Mouse (Mus musculus): ENCODE measurements around the gene Mlh3.

The Mlh3 gene

GRCm38 (mm10) chr12:85257008-85257639 lies 13.3 kb downstream of the Mlh3 start:
- in situ Hi-C loops (cut with MboI; ENCODE audit: low pct_unique_long_range_greater_than_20kb in 1 of 2, low sequenced_read_pairs in 2 of 2, unreplicated experiment in 1 of 2): no loop called here

GRCm38 (mm10) chr12:85256074-85256751 lies 14.2 kb downstream of the Mlh3 start:
- in situ Hi-C loops (cut with MboI; ENCODE audit: low pct_unique_long_range_greater_than_20kb in 1 of 2, low sequenced_read_pairs in 2 of 2, unreplicated experiment in 1 of 2): no loop called here

- in situ Hi-C loops (cut with MboI; ENCODE audit: low pct_unique_long_range_greater_than_20kb in 1 of 2, low sequenced_read_pairs in 2 of 2, unreplicated experiment in 1 of 2): no loop called here
Observed at GRCm38 (mm10) chr12:85252083-85252482, 18.3 kb downstream of the Mlh3 start.

- in situ Hi-C loops (cut with MboI; ENCODE audit: low pct_unique_long_range_greater_than_20kb in 1 of 2, low sequenced_read_pairs in 2 of 2, unreplicated experiment in 1 of 2): no loop called here
Observed at GRCm38 (mm10) chr12:85237553-85237952, 32.8 kb downstream of the Mlh3 start.

- in situ Hi-C loops (cut with MboI; ENCODE audit: low pct_unique_long_range_greater_than_20kb in 1 of 2, low sequenced_read_pairs in 2 of 2, unreplicated experiment in 1 of 2): no loop called here
Observed at GRCm38 (mm10) chr12:85233376-85234358, 36.7 kb downstream of the Mlh3 start.

GRCm38 (mm10) chr12:85227876-85228599 lies 42.4 kb downstream of the Mlh3 start:
- in situ Hi-C loops (cut with MboI; ENCODE audit: low pct_unique_long_range_greater_than_20kb in 1 of 2, low sequenced_read_pairs in 2 of 2, unreplicated experiment in 1 of 2): no loop called here

- in situ Hi-C loops (cut with MboI; ENCODE audit: low pct_unique_long_range_greater_than_20kb in 1 of 2, low sequenced_read_pairs in 2 of 2, unreplicated experiment in 1 of 2): no loop called here
Observed at GRCm38 (mm10) chr12:85227227-85227626, 43.2 kb downstream of the Mlh3 start.

GRCm38 (mm10) chr12:85219905-85220290 lies 50.5 kb downstream of the Mlh3 start:
- in situ Hi-C loops (cut with MboI; ENCODE audit: low pct_unique_long_range_greater_than_20kb in 1 of 2, low sequenced_read_pairs in 2 of 2, unreplicated experiment in 1 of 2): no loop called here

- in situ Hi-C loops (cut with MboI; ENCODE audit: low pct_unique_long_range_greater_than_20kb in 1 of 2, low sequenced_read_pairs in 2 of 2, unreplicated experiment in 1 of 2): no loop called here
Observed at GRCm38 (mm10) chr12:85219236-85219904, 51.0 kb downstream of the Mlh3 start, which contains the start of gene Eif2b2. Eif2b2 (plus strand) TSS chr12:85219481.

- in situ Hi-C loops (cut with MboI; ENCODE audit: low pct_unique_long_range_greater_than_20kb in 1 of 2, low sequenced_read_pairs in 2 of 2, unreplicated experiment in 1 of 2): no loop called here
Observed at GRCm38 (mm10) chr12:85217733-85218310, 52.6 kb downstream of the Mlh3 start.

GRCm38 (mm10) chr12:85215031-85215430 lies 55.4 kb downstream of the Mlh3 start:
- in situ Hi-C loops (cut with MboI; ENCODE audit: low pct_unique_long_range_greater_than_20kb in 1 of 2, low sequenced_read_pairs in 2 of 2, unreplicated experiment in 1 of 2): no loop called here

- in situ Hi-C loops (cut with MboI; ENCODE audit: low pct_unique_long_range_greater_than_20kb in 1 of 2, low sequenced_read_pairs in 2 of 2, unreplicated experiment in 1 of 2): no loop called here
Observed at GRCm38 (mm10) chr12:85208687-85209199, 61.7 kb downstream of the Mlh3 start.

- in situ Hi-C loops (cut with MboI; ENCODE audit: low pct_unique_long_range_greater_than_20kb in 1 of 2, low sequenced_read_pairs in 2 of 2, unreplicated experiment in 1 of 2): no loop called here
Observed at GRCm38 (mm10) chr12:85205425-85205824, 65.0 kb downstream of the Mlh3 start.

- in situ Hi-C loops (cut with MboI; ENCODE audit: low pct_unique_long_range_greater_than_20kb in 1 of 2, low sequenced_read_pairs in 2 of 2, unreplicated experiment in 1 of 2): no loop called here
Observed at GRCm38 (mm10) chr12:85204105-85204504, 66.3 kb downstream of the Mlh3 start.

- in situ Hi-C loops (cut with MboI; ENCODE audit: low pct_unique_long_range_greater_than_20kb in 1 of 2, low sequenced_read_pairs in 2 of 2, unreplicated experiment in 1 of 2): no loop called here
Observed at GRCm38 (mm10) chr12:85203699-85204098, 66.7 kb downstream of the Mlh3 start.

GRCm38 (mm10) chr12:85202191-85202590 lies 68.2 kb downstream of the Mlh3 start:
- in situ Hi-C loops (cut with MboI; ENCODE audit: low pct_unique_long_range_greater_than_20kb in 1 of 2, low sequenced_read_pairs in 2 of 2, unreplicated experiment in 1 of 2): no loop called here

GRCm38 (mm10) chr12:85201830-85202147 lies 68.6 kb downstream of the Mlh3 start:
- in situ Hi-C loops (cut with MboI; ENCODE audit: low pct_unique_long_range_greater_than_20kb in 1 of 2, low sequenced_read_pairs in 2 of 2, unreplicated experiment in 1 of 2): no loop called here
